Mouse (Mus musculus): ENCODE results near the gene Tagap1. TPM values are rescaled to one million over a fixed set of nuclear protein-coding genes. Genes with fewer than 3 reads are reported as not detected.
A peak's percentile ranks its signal among the peaks of the same experiment; 100 is the strongest.
"Not testable (repeated sequence)": the region's sequence is repeated elsewhere in the genome, so short reads cannot be mapped to it uniquely, and the experiment has no call there.

Tagap1 gene
- 21.2 and 28.1 TPM in 2 replicates for polyA plus RNA-seq (2012; rRNA removed)

- DNase-seq (ENCODE audit: low spot score): peak; percentile 60
Observed at GRCm38 (mm10) chr17:6960776-6961175, at the start of gene Tagap1. Gene Tagap1 (minus strand): TSS chr17:6961156.

DNA sequence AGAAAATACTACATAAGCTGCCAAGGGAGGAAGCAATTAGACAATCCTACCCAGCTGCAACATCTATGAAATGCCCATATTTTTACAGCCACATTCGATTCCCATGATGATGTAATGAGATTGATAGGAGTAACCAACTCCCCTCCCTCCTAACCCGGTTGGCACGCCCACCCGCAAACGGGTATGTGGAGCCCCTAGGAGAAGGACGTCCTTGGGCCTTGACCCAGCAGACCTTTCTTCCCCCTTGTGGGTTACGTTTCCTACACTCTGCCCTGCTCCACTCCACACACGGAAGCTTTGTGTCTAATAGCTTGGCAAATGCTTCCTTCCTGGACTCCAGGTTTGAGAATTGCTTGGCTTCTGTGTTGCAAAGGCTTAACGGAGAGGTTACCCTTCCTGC, 48.9 kb upstream of the Tagap1 start:
- DNase-seq (ENCODE audit: low spot score): not testable (repeated sequence)

- DNase-seq (ENCODE audit: low spot score): not testable (repeated sequence)
Observed at GRCm38 (mm10) chr17:7009440-7009839, 48.5 kb upstream of the Tagap1 start.

DNA sequence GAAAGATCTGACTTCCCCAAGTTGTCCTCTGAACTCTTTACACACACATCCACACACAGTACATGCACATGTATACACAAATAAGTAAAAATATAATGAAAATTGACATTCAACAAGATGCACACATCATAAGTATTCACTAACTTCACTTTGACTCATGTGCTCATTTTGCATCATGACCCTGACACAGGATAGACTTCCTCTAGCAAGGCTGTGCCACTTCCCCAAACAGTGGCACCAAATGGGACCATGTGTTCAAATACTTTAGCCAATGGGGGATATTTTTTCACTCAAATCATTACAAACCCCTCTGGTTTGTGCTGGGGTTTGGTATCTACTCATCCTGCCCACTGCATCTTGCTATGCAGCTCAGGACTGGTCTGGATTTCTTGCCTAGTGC, 47.9 kb upstream of the Tagap1 start:
- DNase-seq (ENCODE audit: low spot score): not testable (repeated sequence)

DNA sequence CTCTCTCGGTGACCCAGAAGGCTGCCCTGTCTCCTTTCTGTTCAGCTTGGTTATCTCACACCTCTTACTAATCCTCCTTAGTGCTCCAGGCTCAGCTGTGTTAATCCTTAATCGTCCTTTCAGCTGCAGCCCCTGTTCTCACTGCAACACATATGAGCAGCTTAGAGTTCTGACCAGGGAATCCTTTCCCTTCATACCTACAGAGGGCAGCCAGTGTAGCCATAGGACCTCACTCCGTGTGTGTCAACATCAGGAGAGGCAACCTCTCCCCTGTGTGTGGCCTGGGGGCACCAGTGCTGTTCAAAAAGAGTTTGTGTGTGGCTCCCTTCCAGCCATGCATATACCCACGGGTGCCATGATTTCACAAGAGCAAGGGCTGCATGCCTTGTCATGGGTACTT, 44.7 kb upstream of the Tagap1 start:
- DNase-seq (ENCODE audit: low spot score): not testable (repeated sequence)

DNA sequence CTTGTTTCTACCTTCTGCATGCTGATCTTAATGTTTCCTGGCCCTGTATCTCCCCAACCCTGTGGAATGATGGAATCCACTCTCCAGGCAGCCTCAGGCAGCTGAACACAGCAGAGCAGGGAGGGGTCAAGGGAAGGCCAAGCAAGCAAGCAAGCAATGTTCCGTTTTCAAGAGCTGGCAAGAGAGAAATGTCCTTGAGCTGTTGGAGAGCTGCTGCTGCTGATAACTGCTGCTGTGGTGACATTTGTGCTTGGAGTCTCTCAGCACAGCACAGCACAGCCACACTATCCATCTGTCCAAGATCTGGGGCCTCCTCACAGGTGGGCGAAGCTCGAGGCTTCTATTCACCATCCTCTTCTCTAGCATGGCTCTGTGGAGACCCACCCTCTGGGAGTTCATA, 42.4 kb upstream of the Tagap1 start:
- not testable (repeated sequence) for DNase-seq (ENCODE audit: low spot score)

DNA sequence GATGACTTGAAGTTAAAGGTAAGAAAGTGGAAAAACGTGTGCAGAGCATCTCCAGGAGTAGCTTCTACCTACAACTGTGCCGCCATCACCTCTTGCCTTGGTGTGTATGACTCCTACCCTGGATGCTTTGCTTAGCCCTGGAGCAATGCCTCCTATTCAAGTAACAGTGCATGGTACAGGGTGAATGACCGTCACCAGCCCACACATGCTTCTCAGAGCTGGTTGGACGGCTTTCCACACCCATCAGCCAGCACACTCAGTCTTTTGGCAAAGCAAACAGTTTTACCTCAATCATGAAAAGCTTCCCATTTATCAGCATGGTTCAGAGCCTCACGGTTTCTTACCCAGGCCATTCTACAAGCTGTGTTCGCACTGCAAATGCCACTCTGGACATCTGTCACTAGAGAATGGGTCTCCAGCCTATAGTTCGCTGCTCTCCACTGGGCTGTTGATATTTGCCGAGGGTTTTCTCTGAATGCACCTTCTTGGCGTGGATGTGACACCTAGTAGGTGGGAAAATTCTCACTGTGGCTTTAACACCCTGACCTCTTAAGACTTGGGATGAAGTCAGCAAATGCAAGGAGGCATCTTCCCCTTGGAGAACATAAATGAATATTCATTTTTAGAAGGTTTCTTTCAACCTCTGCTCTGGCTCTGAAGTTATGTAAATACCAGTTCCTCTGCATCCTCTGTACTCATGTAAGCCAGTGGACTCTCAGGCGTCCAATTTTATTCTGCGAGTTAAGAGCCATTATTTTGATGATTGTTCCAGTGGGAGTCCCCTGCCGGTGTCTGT, 41.0 kb upstream of the Tagap1 start:
- DNase-seq (ENCODE audit: low spot score): not testable (repeated sequence)

DNA sequence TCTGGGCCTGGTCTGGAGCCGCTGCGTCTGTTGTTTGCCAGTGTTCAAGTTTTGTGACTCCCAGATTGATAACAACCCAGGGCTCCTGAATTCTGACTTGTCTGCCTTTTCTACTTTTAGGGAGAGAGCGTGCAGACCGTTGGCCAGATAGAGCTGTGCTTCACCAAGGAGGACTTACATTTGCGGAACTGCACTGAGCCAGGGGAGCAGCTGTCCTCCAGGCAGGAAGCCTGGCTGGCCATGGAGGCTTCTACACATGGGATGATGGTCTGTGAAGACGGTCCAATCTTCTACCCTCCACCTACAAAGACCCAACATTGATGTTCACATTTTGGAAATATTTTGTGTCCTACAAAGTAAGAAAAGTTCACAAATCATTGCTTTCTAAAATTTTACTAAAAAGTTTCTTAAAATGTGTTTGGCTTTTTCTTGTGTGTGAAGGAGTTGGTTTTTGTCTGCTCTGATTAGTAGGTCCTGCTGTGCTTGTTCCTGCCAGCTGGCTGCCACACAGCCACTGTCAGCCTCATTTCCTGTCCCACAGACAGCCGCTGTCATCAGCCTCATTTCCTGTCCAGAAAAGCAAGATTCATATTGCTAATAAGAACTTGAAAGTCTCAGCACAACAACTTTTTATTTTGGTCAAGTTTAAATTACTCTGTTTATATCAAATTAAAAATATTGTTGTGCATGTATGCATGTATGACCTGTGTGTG, 37.0 kb upstream of the Tagap1 start:
- not testable (repeated sequence) for DNase-seq (ENCODE audit: low spot score)

DNA sequence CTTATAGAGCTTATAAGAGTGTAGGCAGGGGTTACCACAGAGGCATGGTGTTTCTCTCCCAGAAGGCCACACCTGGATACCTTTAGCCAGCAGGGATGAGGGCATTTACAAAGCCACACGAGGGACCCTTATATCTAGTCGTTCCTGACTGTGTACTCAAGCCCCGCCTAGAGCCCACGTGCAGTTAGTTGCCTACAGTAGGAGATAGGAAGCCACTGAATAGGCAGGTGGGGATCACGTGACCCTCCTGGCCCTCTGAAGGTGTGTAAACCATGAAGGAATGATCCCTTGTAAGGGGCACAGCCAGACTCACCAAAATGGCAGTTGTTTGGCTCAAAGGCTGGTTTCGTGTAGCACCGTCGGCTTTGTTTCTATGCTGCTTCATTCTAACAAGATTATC, 35.9 kb upstream of the Tagap1 start:
- DNase-seq (ENCODE audit: low spot score): not testable (repeated sequence)

GRCm38 (mm10) chr17:6995504-6995903, 34.5 kb upstream of the Tagap1 start:
- DNase-seq (ENCODE audit: low spot score): not testable (repeated sequence)

GRCm38 (mm10) chr17:6986118-6986517, 25.2 kb upstream of the Tagap1 start:
- DNase-seq (ENCODE audit: low spot score): not testable (repeated sequence)

- DNase-seq (ENCODE audit: low spot score): not testable (repeated sequence)
Observed at GRCm38 (mm10) chr17:6980144-6980543, 19.2 kb upstream of the Tagap1 start.

GRCm38 (mm10) chr17:6979380-6979779, 18.4 kb upstream of the Tagap1 start:
- DNase-seq (ENCODE audit: low spot score): not testable (repeated sequence)

GRCm38 (mm10) chr17:6978287-6979248, 17.6 kb upstream of the Tagap1 start, which contains the start of gene Gm49721:
Gene Gm49721 (plus strand): TSS chr17:6978904.
- DNase-seq (ENCODE audit: low spot score): peak; percentile 67

DNA sequence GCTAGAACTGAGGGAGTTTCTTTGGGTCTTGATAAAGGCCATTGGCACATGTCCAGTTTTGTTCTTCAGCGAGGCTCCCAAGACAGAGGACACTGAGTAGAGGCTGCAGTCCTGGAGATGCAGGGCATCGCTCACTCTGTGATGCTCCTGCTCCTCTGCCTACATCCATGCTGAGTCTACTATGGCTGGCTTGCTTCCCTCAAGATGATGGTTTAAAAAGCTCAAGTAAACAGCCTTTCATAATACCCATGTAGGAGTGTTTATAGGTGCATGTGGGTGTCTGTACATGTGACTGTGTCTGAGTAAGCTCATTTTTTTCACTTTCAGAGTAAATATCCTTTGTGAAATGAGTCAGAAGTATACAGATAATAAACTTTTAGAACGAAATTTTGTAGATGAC, 14.0 kb upstream of the Tagap1 start:
- DNase-seq (ENCODE audit: low spot score): not testable (repeated sequence)

DNA sequence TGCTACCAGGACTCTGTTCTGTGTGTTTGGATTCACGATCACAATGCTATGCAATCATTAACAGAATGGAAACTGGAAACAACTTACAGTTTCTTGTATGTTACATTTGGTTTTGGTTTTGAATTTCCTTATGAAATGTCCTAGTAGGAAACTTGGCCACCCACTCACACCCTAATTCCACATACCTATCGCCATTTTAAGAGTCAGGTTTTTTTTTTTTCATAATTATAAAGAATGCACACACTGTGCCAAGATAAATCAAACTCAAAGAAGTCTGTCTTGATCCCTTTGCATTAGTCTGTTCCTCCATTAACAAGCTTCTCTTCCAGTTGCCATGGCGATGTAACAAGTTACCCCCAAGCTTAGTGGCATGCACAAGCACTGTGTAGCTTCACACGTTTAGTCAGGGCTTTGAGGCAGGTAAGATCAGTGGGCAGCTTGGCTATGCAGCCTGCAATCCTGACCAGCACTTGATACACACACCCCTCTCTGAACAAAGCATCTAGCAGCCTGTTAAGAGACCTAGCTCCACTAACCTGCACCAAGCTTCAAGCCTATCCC, 12.0 kb upstream of the Tagap1 start:
- not testable (repeated sequence) for DNase-seq (ENCODE audit: low spot score)

DNA sequence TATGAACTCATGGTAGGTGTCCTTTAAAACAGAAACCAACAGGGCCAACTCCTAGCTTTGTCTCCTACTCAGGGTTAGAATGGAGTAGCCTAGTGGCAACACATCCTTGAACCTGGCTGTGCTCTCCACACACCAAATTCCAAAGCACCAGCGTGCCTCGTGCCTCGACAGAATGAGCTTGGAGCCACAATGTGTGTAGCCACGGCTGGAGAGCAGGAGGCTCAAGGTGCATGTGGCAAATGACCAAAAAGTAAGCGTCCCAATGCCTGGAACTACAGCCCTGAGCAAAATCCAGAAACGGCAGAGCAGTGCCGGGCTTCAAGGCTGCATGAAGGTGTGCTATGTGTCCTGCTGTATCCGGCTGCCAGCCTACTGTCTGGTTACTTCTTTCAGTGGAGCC, 10.3 kb upstream of the Tagap1 start:
- not testable (repeated sequence) for DNase-seq (ENCODE audit: low spot score)

- not testable (repeated sequence) for DNase-seq (ENCODE audit: low spot score)
Observed at GRCm38 (mm10) chr17:6970334-6970733, 9.4 kb upstream of the Tagap1 start, which contains the start of gene Rnaset2b. Gene Rnaset2b (plus strand): TSS chr17:6970634.

DNA sequence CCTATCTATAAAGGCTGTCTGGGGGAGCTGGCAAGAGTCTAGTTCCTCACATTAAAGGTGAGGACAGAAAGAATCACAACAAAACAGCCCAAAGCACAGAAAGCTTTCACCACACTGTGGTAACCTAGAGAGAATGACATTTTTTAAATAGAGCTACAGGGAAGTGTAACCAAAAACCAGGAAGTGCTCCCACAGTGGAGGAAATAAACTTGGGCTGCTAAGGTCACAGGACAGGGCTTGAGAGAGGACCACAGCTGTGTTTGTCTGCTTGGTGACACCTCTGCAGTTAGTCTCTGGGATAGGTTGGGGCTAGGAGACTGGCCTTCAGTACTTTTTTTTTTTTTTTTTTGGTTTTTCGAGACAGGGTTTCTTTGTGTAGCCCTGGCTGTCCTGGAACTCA, 6.7 kb upstream of the Tagap1 start:
- not testable (repeated sequence) for DNase-seq (ENCODE audit: low spot score)

GRCm38 (mm10) chr17:6965364-6965763, 4.4 kb upstream of the Tagap1 start:
- DNase-seq (ENCODE audit: low spot score): not testable (repeated sequence)

DNA sequence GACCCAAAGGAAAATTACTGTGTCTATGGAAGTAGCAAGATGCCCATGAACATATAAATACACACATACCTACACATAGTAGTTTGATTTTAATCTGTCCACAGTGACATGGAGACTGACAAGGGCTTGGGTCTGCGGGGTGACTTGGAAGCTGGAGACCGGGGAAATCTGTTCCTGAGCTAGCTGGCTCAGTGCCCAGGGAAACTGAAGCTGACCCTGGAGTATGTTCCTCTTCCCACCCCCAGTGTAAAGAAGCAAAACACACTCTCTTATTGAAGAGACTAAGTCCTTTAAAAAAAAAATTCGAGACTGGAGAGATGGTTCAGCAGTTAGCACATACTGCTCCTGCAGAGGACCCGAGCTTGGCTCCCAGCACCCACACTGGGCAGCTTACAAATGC, 2.0 kb upstream of the Tagap1 start:
- not testable (repeated sequence) for DNase-seq (ENCODE audit: low spot score)
